Mouse (Mus musculus) CD8-positive naive resting alpha-beta T cell, adult 2 months (primary cell): Measurements from ENCODE around the gene Qser1.

Experiments
- DNase-seq, 2 experiments: peaks; one replicate each; pipeline ENCODE4 v3.0.0; 2022; ENCODE audit warnings: low read depth in 2 of 2, low spot score in 2 of 2

Gene Qser1

DNA sequence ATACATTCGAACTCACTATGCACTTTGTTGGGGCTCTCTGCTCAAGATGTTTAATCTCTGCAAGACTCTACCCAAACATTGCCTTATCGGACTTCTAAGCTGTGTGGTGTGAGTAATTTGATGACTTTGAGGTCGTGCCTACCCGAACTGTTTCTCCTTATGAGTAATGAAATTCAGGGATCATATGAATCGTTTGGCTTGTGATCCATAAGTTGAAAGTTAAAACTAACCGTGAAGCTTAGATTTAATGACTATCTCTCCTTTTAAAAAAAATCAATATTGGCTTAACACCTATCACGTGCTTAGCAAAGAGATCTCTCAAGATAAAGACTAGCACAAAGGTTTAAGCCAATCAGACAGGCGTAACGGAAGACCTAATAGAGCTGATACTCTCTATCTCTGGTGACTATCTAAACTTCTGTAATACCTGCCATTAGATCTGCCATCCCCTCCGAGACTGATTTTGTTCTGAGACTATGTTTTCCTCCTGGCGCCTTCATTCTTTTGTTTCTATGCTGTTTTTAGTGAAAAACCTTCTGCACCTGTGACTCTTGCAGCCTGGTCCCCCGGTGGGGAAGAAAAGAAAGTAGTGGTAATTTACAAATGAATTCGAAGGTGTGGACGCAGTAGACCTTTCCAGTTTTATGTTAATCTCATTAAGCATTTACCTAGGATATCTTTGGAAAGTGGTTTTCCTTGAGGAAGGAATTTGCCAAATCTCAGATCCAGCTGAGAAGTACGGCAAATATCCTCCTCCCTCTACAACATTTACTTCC, 1.2 kb upstream of the Qser1 start:
- no peak for DNase-seq

DNA sequence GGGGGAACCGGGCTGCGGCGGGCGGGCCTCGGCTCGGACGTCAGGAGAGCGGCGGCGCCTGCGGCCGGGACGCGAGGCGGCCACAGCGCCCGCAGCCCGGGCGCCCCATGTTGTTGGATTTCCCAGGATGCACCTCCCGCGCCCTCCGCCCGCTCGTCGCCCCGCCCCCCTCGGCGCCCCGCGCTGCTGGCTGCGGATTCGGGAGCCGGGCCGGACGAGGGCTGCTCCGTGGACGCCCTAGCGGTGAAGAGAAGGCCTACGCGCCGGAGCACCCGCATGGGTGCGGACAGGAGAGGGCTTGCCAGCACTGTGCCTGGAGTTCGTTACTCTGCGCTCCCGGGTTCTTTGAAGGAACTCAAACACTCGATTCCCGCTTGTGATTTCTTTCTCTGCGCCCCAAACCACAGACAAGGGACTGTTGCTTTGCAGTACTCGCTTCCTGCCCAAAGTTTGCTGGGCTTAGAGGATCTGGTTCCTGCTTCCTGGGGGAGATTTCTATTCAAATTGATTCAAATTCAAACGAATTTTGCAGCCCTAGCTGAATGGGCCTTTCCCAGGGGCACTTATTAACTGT, 393 bp upstream of the Qser1 start:
- peak; percentile 74 to 75 for DNase-seq

DNA sequence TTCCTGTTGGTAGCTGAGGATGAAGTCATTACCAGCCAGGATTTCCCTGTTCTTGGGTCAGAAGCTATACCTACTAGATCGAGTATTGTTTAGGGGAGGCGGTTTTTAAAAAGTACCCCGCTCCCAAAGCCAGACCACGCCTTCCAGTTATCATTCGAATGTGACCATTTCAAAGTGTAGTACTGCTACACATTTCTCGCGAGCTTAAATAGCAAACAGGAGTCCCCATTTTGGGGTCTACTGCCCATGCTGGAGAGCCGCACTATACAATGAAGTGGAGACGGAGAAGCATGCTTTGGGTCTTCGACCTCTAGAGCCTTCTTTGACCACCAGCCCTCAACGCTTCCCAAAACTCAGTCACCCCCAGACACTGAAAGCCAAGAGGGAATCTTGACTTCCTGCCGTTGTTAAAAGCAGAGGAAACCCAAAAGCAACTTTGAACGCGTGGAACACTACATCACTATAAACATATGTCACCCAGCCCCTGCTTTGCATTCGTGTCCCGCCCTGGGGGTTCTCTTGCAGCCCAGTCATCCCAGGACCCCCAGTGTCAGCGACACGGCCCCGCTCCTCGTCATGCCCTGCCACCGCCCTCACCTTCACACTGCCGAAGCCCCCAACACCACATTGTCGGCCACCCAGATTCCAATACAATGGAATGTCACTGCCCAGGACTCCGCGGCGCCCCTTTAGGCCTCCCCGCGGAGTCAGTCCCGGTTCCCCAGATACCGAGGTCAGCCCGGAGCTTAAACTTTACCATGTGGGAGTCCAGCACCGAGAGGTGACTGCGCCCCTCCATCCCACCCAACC, 794 bp downstream of the Qser1 start:
- DNase-seq: peak; percentile 28 to 47

DNA sequence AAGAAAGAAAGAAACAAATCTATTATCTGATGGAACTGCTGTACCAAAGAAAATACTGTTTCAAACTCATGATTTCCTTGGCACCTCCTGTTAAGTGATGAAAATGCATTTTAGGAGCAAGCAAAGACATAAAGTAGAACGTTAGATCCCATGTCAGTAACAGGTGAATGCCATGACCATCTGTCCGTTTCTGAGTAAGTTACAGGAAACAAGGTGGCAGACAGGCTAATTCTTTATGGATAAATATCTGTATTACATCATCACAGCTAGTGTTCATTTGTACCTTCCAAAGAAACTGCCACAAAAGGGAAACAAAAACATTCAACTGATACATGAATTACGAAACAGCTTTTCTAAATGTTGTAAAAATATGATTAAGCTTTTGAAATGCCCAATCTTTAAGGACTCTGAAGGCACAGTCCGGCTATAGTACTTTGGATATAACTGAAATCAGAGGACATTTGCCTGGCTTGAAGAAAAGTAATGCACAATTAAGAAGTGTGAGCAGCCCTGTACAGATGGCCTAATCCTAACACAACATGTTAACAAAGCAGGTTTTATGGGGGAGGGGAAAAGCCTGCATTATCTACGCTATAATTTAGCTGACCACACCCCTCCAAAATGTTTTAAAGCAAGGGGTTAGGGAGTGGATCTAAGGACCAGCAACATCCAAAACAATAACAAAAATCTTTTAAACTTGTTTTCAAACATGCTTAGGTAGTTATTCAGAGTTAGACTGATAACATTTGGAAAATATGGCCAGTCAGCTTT, 2.2 kb downstream of the Qser1 start:
- no peak for DNase-seq

DNA sequence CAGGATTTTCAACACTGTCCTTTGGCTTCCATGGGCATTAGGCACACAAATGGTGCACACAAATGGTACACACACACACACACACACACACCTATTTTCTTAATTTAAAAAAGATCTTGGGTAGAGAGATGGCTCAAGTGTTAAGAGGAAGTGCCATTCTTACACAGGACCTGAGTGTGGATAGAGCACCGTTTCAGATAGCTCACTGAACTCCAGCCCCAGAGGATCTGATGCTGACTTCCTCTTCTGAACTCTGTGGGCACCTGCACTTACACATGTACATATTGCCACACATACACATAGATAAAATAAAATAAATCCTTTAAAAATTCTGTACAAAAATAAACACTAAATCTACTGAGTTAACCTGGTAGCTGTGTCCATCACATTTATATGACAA, 11.1 kb downstream of the Qser1 start:
- no peak for DNase-seq

DNA sequence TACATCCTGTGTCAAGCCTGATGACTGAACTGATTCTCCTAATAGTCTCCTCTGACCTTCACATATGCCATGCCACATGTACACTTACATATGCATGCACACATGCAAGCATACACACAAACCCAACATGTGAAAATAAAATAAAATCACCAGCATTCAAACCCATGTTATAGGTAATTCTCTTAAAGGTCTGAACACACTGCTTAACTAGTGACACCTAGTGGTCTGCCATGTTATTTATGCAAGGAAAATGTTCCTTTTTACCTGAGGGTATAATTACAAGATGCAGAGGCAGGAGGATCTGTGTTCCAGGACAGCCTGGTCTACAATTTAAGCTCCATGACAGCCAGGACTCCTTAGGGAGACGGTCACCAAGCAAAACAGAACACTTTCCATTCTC, 41.8 kb downstream of the Qser1 start:
- no peak for DNase-seq

DNA sequence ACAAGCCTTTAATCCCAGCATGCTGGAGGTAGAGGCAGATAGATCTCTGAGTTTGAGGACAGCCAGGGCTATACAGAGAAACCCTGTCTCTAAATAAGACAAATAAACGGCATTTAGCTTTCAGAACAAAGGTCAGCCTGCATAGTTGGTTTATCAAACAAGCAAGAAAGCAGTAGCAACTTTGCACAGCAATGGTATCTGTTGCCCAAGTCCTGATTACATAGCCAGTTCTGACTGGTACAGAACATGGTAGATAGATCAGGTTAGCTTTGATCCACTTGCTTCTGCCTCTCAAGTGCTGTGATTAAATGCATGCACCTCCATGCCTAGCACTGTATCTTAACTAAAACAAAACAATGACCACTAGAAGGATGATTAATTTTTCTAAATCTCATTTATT, 47.9 kb downstream of the Qser1 start:
- no peak for DNase-seq

DNA sequence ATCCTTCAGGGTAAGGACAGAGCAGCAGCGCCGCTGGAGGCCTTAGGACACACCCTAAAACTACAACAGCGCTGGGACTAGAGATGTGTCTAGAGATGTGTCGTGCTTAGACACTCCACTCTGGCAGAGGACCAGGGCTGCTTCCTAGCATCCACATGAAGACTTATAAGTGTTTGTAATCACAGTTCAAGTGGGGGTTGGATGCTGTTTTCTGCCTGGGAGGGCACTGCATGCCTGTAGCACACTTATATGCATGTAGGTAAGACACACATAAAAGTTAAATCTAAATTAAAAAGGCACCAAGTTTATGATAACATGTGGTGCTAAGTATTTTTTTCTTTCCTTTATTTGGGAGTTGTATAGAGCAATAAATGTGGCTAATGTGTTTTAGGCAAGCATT, 52.5 kb downstream of the Qser1 start:
- DNase-seq: no peak

DNA sequence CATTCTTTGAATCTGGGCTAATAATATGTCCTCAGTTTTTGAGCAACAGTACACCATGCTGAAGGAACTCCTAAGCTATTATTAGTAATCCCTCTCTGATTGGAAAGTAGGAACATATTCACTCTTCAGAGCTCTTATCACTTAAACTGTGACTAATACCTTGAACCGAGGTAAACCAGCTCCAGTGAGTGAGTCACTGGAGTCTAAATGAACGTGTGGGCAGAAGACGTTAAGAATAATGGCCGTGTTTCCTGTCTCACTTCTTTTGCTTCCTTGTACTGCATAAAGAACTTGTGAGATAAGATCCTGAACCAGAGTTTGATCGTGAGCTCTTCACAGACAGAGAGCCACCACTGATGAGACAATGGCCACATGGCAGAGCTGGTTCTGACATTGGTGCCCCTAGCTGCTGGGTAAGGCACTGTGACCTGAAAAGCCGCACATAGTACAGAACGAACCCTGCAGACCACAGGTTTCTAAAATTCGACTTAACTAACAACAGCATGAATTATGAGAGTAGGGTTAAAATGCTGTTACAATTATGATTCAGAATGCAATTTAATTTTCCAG, 53.3 kb downstream of the Qser1 start:
- no peak for DNase-seq

DNA sequence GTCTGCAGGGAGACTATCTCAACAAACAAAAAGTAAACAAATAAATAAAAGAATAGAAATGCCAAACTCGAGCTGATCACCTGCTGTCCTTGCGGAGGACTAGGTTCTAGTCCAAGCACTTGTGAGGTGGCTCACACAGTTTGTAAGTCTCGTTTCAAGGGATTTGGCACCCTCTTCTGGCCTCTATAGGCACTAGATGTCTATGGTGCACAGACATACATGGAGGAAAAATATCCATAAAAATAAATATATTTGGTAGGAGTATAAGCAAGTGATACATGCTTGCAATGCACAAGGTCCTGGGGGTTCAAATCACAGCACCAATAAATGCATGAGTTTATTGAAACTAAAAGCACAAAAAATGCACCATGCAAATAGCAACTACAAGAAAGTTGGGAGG, 65.9 kb downstream of the Qser1 start:
- no peak for DNase-seq

DNA sequence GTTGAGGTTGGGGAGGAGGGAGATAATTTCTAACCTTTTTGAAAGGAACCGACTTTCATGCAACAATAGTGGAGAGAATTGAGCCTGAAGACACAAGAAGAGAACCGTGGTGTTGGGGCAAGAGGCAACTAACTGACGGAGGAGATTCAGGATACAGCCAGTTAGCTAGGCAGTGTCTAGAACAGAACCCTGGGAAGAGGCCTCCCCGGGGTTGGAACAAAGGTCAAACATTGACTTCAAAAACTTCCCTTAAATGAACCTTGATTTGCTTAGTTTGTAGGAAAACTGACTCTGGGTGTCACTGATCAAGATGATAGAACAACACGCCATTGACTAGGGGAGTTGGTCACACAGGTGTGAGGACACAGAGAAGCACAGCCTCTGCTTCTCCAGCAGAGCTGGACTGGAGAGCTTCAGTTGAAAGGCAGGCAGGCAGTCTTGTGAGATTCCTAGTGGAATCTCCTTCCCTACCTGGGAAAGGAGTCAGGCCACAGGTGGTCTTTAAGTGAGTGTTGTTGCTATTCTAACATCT, 67.8 kb downstream of the Qser1 start:
- DNase-seq: no peak

DNA sequence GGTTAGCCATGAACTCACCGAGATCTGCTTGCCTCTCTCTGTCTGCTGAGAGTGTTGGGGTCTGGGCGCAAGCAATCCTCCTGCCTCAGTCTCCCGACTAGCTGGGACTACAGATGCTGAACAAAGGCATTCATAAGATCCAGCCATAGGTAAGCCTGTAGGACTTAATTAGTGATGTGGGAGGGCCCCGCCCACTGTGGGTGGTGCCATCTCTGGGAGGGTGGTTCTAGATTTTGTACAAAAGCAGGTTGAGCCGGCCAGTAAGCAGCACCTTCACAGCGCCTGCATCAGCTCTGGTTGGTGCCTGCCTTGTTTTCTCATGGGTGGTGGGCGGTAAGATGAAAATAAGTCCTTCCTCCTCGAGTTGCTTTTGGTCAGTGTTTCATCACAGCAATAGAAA, 70.3 kb downstream of the Qser1 start:
- no peak for DNase-seq

DNA sequence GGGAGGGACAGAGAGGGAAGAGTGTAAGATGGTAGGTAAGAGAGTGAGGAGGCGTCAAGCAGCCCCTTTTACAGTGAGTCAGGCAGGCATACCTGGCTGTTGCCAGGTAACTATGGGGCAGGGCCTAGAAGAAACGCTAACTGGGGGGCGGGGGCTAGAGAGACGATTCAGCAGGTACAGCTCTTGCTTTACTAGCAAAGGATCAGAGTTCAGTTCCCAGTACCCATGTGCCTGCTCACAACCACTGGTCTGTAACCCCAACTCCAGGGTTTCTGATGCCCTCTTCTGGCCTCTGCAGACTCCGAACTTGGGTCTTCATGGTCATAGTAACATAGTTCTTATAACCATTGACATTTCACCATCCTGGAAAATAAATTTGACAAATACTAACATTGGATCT, 72.6 kb downstream of the Qser1 start:
- DNase-seq: no peak

DNA sequence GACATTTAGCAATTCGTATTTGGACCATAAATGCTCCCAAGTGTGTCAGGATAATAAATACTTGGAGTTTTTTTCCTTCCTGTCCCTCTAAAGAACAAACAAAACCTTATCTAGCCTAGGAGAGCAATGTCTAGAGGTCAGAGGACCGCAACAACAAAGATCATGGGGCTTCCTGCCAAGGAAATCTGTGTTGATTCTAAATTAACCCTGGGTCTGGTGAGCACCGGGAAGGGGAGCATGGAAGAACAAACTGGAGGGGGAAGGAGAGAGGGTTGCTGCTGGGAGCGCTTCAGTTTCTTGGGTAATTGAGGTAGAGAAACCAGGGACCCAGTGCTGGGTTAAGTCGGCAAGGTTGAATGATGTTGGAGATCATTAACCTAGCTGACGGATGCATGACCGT, 73.4 kb downstream of the Qser1 start:
- no peak for DNase-seq

DNA sequence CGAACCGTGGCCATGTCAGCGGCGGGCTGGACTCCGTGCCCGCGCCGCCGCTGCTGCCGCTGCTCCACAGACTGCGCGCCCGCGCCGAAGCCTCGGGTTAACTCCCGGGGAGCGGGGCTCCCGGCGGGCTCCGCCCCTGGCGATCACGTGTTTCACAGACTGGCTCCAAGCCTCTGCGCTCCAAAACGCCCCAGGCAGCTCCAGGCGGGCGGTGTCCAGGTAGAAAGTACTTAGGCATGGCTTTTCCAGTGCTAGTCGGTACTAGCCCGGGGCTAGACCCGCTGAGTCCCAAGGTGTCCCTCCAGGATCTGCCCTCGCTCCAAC, 73.9 kb downstream of the Qser1 start, which contains the start of gene Depdc7:
Gene Depdc7, minus strand, starts transcription at position 138 of the 324 bp plus-strand sequence.
- DNase-seq: peak; percentile 60 to 69

DNA sequence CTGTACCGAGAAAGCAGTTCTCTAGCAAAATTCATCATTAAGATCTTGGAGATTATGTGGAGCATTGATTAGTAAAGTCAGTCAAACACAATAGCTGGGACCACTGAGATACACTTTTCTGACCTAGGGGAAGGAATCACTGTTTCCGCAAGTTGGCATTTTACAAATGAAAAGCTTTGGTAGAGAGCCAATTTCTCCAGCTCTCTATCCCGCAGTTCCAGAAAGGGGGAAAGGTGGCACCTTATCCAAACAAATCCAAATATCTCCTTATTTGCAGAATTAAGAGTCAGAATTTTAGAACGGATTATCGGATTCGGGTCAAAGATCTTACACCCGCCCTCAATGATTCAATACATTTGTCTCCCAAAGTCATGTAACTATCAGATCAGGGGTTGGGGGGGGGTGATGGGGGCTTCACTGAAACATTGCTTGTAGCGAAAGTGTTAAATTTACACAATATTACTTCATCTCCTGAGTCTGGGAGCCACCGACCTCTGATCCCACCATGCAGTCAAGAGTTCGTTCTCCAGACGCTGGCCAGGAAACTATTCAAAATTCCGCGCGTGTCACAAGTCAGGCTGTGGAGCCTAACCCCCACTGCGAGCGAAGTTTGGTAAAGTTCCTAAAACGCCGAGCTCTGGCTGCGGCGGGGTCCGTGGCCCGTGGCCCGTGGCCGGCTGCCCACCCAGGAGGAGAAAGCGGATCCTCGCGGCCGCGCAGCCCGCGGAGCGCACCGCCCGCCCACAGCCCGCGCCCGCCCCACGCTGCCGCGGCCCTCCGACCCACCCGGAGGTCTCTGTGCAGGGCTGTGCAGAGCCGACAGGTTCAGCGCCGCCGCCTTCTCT, 74.4 kb downstream of the Qser1 start:
- no peak for DNase-seq

DNA sequence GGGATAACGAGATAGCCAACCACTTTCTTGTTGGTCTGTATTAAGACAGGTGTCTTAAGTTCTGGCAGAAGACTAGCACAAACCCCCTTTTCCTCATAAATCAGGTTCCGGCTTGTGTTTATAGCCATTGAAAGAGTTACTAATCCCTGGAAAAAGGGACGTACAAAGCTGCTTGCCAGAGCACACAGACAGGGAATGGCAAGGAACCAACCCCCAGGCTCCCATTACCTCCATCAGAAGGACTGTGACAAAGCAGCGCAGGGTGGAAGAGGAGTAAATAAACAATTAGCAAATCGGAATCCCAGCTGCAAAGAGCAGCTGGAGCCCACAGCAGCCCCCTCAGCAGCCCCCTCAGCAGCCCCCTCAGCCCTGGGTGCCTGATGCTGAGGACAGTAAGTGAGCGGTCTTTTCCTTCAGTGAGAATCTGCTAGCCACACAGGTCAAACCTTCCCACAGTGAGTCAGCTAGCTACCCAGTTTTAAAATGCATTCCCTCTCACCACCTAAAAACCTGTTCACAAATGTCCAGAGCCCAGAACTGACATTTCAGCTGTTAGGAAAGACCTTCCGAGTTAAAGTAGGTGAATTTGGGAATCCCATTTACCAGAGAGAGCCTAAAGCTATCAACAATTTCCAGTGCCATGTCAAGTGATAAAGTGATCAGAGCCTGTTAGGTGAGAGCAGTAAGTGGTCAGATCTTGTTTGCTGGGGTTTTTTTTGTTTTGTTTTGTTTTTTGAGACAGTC, 75.4 kb downstream of the Qser1 start:
- DNase-seq: no peak

DNA sequence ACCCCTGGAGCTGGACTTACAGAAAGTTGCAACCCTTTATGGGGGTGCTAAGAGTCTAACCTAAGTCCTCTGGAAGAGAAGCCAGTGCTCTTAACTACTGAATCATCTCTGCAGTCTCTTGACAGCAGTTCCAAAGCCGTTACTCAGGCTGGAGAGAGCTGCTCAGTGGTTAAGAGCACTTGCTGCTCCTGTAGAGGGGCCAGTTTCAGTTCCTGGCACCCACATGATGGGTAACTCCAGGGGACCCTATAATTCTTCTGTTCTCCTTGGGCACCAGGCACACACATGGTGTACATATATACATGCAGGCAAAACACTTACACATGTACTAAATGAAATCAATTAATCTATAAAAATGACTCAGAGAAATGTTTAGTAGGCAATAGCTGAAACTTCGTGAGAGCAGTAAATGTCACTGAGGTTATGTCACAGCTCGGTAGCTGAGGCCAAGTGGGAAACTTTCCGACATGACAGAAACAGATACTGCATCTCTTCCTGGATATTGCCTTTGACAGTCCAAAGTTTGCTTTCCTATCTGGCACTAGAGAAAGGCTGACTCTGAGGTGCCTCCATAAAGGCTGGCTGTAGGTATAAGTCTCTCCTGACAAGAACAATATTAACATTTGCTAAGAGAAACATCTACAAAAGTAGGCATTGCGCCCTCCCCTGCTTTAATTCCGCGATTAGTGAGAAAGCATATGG, 76.2 kb downstream of the Qser1 start:
- no peak for DNase-seq

DNA sequence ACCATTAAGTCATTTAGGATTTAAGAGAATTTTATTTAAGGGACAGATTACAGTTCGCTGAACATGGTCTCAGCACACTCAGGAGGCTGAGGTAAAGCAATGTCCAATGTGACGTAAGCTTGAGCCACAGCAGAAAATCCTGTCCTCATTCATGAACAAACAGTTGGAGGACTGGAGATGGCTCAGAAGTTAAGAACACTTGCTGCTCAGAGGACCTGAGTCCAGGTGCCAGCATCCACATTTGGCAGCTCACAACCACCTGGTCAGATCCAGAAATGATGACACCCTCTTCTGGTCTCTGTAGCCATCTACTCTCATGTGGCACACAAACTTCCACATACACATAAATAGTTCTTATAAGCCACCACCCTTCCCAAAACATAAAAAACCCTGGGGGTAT, 76.9 kb downstream of the Qser1 start:
- DNase-seq: no peak
